Mouse (Mus musculus) spleen, postnatal 4 days (tissue): ENCODE data around the gene Lag3.

Experiments used
- DNase-seq, 2 experiments: peaks; one replicate each; pipeline ENCODE4 v3.0.0; 2022; ENCODE audit warnings: low spot score in 2 of 2

The Lag3 gene

DNA sequence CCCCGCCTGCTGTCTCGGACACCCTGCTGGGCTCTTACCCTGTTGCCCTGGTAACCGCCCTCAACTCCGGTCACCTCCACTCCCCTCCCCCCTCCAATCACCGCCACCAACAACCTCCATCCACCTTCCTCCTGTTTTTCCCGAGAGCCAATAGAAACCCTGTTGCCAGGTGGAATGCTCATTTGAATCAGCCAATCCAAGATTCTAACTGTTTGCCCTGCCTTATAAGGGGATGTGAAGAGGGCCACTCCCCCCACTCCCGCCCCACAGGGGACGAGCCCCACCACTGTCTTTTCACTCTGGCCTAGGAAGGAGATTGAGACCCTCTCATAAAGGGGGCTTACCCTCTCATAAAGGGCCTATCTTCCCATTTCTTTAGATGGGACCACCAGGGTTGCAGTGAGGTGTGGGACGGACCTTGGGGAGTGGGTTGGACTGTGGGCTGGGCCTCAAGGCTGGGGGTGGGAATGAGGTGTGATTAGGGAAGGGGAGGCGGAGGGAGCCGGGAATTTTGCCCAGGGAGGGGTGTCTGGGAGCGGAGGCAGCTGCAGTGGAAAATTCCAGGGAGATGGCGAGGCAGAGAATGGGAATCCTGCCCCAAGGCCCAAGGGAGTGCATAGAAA lies 8.3 kb upstream of the Lag3 start, which contains the start of gene Ptms:
TSS of gene Ptms (minus strand) at position 409 of the 623 bp plus-strand sequence.
- DNase-seq = peak in 1 of 2 experiments; percentile 38

DNA sequence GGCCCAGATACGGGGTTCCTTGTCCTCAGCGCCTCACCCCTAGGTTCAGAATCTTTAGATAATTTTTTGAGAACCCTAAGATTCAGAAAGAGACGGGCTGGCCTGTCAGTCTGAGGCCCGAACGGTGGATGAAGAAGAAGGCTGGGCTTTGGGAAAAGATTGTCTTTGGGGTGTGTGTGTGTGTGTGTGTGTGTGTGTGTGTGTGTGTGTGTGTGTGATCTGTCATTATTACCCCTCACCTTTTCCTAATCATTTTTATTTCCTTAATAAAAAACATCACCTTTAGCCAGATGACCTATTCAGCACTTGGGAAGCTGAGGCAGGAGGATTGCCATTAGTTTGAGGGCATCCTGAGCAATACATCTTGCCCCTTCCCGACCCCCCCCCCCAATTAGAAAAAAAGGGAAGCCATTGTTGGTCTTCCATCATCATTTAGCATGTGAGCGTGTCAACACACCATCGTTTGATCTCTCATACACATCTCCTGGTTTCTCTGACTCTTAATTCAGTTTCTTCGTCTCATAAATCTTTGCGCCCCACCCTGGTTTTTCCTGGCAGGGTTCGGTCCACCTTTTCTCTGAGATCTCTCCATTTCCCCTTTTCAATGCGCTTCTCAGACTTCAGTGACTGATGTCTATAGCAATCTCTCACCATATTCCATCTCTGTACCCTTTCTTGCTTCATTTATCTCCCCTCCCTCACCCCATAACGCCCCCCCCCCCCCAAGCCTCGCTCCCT lies 7.6 kb upstream of the Lag3 start:
- no peak for DNase-seq

DNA sequence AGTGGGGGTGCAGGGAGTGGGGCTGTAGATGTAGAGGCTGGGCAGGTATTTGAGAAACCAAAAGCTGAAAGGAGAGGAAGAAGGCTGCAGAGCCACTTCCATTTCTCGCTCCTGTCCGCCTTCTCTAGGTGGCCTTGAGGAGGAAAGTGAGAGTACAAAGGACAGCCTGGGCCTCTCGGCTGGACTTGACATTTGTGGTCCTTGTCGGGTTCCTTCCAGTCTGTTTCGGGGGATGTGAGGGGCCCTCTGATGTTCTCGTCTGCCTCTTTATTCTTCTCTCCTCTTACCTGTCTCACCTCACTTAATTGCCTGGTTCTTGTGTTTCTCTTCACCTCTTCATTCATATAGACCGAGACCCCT lies 6.8 kb upstream of the Lag3 start:
- DNase-seq = no peak

DNA sequence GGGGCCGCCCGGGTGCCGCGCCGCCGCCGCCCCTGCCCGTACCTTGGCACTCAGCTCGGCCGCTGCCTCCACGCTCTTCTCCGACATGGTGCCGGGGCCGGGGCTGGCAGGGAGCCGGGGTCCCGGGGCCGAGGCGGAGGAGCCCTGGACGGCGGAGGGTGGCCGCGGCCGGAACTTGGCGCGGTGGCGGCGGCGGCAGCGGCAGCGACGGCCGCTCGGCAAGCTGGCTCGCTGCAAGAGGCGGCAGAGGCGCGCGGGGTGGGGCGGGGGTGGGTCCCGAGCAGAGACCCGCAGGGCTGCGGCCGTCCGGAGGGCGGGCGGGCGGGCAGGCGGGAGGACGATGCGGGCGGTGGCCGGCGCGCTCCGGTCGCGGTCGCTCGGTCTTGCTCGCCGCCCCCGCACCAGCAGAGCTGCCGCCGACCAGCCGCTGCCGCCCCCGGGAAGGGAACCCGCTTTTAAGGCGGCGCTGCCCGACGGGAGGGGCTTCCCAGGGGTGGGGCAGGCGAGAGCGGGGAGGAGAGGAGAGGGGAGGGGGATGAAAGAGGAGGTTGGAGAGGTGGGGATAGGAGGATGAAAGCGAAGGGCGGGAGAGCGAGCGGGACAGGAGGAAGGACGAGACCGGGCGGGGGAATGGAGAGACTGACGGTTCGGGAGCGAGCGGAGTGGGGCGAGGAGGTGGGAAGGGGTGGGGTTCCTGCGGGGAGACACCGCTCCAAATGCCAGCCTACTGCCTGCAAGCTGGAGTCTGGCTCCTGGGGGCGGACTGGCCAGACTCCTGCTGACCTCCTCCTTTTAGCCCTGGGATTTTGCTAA lies 6.2 kb upstream of the Lag3 start:
- peak; percentile 46 to 78 for DNase-seq

DNA sequence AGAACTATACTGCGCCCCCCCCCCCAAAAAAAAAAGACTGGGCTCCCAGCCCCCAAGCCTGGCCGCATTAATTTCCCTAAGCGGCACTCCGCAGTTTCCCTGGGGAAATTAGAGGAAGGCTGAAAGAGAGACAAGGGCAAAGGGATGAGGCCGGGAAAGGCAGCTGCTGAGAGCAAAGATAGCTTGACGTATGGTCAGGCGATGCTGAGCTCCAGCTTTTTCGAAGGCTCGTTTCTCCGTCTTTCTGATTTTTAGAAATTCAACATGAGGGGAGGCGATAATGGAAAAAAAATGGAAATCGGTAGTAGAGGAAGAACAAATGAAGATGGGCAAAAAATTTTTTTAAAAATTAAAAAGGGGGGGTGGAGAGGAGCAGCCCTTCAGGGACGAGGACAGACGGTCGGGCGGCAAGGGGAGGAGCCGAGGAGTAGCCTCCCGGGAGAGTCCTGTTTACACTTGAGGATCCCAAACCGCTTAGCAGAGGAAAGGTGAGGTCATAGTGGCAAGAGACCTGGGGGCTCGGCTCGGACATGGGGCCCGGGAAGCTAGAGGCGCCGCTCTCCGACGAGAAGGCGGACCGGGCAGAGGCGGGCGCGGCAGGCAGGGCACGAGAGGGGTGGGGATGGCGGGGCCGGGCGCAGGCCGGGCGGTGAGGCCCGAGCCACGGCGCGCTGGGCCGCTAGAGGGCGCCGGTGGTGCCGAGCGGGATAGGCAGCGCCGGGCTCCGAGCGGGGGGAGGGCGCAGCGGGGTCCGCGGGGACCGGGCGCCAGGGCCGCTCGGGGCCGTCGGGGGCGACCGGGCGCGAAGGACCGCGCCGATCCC lies 5.4 kb upstream of the Lag3 start:
- DNase-seq = peak; percentile 86 to 97

DNA sequence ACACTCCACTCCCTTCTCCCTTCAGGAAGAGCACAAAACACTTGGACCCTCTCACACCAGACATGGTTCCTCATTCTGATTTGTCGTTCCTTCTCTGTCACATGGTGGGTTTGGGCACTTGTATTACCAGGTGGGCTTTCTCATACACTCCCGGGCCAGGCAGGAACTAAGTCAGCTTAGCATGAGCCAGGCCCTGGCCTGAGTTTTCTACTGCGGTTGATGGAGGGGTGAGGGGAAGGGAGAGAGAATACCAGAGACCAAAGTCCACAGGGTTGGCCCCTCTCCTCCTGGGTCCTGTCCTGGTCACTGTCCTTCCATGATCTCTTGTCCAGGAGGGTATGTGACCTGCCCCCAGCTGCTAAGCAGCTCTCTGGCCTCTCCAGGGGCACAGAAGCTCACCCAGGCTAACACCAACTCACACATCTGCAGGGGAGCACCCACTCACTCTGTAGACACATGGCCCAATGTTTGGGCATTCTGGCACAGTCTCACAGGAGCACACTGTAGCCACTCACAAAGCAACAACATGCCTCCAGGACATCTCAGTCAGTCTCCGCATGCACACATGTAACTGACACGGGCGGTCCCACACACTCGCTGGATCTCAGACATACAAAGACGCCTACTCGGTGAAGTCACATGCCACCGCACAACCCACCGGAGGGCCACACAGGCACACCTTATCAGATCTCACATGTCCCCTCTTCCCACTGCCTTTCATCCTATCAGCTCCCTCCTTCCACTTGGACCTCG lies 4.6 kb upstream of the Lag3 start:
- no peak for DNase-seq

DNA sequence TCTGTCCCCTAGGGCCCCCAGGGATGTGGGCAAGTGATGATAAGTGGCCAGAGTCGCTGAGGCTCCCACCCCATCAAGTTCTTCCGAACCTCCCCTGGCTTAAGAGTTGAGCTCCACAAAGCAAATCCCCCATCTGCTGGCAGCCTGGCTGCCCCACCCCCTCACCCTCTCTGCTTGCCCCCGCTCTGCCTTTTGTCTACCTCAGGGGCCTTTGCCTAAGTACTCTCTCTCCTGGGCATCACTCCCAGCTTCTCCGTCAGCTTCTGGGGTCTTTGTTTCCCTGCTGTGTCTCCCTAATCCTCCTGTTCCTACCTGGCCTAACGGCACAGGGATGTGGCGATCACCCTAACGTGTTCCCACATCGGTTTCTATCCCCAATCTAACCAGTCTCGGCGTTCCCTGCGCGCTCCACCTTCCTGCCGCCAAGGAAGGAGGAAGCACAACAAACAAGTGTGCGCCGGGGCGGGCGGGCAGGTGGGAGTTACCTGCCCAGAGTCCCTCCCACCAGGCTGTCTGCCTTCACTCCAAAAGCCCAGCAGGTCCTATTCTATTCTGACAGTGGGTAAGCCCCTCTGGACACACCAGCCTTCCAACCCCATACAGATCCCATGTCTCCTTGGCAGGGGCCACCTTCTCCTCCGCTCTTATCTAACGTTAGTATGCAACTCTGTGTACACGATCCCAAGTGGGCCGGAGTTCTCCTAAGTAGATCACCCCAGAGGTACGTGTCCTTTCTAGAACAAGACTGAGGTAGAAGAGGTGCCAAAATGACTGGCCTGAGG lies 3.8 kb upstream of the Lag3 start:
- no peak for DNase-seq

DNA sequence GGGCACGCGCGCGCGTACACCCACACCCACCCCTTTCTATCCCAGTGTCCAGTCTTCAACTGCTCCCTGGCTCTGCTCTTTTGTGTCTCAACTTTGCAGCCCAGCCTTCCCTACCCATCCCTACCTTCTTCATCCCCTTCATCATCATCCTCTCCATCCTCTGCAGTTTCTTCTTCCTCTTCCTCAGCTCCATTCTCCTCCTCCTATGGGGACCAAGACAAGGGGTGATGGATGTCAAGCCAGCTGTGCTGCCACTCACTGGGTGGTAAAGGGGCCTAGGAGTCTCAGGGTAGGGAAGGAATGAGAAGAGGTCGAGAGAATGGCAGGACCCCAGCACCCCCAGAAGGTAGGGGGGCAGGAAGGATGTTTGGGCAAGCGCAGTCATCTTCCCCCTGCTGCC lies 3.0 kb upstream of the Lag3 start:
- no peak for DNase-seq

DNA sequence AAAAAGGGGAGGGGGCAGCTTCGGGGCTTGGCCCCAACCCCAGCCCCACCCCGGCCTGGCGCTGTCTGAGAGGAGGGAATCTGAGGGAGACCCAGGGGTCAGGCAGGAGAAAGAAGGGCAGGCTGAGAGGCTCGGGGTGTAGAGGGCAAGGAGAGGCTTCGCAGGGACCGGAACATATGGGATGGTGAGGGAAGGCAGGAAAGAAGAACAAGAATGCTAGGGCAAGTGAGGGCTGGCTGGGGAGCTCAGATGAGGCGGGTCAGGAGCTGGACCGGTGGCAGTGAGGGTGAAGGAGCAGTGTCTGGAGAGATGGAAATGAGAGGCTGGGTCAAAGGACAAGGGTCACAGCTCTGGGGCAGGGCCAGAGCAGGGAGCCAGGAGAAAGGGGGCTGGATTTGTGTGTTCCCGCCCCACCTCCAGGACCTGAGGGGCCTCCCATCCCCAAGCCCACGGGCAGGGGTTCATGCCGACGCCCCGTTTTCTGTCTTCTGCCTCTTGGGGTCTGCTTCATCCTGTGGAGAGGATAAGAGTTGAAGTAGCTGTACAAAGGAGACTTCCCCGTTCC lies 2.3 kb upstream of the Lag3 start:
- DNase-seq = no peak

DNA sequence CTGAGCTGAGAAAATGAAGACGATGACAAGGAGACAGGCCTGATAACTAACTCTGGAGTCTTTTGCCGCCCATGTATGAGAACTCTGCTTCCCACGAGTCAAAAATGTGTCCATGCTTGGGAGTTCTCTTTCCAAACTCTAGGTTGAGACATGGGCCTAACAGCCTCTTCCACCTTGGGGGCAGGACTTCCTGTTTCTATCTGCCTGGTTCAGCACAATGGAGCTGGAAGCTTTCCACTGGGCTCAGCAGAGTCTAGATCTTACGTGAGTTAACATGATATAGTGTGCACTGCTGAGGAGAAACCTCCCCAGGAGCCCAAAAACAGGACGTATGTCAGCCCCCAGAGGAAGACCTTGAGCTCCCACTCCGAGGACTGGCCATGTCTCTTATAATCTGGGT lies 1.7 kb upstream of the Lag3 start:
- no peak for DNase-seq

DNA sequence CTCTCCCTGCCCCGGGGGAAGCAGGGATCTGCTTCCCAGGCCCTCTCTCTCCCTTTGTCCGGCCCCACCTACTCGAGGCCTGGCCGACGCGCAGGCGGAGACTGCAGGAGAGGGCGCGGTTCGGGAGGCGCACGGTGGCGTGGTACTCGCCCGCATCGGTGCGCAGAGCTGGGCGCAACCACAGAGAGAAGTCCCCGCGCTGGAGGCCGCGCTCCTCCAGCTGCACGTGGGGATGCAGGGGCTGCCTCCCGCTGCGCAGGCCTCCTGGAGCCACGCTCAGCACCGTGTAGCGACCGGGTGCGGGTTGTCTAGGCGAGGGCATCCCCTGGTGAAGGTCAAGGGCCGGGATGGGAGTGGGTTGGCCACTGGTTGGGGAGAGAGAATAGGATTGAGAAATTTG lies 1.5 kb downstream of the Lag3 start:
- DNase-seq = no peak

DNA sequence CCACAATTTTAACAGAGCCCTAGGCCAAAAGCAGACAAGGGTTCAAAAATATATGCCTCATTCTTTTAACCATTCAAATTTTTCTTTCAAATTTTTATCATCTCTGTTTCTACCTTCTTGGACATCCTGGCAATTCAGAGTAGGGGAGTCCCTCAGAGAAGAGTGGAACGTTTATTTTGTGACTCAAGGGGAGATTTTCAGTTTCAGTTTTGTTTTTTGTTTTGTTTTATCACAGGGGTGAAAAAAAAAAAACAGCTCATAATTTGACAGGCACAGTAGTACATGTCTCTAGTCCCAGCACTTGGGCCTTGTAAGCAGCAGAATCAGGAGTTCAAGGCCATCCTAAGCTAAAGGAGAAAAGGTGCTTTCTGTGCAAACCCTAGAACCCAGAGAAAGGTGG lies 3.7 kb downstream of the Lag3 start:
- no peak for DNase-seq

DNA sequence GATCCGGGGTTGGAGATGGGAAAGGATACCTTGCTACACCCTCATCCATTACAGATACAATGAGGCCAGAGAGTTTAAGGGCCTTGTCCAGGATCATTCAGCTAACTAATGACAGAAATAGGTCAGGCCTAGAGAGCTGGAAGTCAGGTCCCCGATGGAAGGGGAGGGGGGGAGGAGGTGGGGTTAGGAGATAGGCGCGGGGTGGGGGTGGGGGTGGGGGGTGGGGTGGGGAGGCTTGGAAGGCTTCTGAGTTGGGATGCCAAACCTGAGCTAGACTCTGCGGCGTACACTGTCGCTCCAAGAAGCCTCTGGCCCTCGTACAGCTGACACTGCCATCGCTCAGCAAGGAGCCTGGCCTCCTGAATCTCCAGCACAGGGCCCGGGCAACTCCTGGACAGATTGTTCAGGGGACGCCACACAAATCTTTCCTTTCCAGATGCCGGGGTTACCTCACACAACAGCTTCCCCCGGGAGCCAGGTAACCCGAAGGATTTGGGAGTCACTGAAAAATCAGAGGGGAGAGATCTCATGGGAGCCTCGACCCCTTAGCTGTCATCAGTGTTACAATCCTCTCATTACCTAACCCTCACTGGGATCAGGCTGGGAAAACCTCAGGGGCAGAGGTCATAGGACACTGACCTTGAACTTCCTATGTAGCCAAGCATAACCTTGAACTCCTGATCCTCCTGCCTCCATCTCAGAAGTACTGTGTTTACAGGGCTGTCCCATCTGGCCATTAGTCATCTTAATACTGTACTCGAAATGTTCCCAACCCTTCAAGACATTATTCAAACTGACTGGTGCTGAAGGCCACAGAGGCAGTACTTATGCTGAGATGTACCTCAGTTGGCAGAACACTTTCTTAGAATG lies 6.3 kb downstream of the Lag3 start:
- no peak for DNase-seq

DNA sequence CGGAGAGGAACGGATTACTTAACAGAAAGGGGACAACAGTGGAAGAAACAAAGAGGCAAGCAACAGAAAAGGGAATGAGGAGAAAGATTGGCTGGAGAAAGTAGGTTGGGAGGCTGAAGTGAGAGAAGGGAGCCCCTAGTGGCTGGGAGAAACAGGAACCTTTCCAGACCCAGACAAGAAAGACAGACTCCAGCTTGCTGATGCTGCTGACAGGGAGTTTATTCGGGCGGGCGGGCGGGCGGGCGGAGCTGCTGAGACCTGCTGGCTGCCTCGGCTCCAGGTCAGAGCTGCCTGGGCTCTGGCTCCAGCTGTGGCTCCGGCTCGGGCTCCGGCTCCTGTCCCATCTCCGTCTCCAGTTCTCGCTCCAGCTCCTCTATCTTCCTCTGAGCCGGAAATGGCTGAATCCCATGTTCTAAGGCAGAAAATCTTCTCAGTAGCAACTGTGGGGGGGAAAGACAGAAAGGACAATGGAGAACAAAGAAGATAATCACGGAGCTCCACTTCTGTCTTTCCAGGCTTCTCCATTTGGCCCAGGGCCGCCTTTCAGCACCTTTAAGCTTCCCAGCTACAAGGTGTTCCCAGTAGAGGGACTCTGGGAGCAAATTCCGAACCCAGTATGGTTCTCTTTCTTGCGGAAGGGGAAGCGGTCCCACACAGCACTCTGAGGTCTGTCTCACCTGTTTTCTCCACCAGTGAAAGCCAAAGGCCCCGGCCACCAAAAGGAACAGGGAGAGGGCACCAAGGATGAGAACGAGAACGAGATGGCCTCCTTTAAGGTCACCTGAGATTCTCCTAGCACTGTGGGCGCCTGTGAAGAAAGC lies 7.1 kb downstream of the Lag3 start:
- peak; percentile 47 to 71 for DNase-seq

DNA sequence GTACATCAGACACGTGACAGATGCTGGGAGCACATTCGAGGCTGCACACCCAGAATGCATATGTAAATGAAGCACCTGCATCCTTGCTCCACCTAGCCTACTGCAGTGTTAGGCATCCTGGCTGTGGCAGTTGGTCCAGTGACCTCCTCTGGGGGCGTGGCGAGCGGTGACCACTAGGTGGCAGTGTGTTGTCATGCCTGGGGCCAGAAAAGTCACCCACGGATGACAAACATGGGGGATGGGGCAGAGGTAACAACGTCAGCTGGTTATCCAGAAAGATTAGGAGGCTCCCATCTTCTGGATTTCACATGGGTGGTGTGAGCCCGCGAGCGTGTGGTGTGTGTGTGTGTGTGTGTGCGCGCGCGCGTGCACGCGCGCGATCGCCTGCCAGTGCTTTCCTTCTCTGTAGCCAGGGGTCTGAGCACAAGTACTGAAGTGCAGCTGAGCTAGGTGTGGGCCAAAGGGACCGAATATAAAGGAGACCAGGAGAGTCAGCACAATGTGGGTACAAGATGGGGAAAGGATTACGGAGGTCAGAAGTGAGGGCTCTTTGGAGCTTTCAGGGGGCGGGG lies 7.8 kb downstream of the Lag3 start:
- peak; percentile 93 to 98 for DNase-seq

DNA sequence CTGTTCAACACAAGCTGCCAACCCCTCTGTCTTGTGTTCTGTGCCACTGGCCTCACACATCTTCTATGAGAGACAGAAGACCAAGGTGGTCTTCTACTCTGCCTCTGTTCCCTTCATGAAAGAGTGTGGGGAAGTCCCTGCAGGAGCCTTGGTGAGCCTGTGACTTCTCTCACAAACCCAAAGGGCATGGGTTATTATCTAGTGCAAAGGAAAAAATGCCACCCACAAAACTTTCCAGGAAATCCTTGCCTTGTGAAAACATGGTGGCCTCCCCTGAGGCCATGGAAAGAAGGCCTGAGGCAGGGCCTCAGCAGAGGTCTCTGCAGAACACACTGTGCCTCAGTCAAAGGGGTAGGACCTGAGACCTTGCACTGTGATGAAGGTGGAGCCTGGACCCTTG lies 9.7 kb downstream of the Lag3 start:
- DNase-seq = no peak

DNA sequence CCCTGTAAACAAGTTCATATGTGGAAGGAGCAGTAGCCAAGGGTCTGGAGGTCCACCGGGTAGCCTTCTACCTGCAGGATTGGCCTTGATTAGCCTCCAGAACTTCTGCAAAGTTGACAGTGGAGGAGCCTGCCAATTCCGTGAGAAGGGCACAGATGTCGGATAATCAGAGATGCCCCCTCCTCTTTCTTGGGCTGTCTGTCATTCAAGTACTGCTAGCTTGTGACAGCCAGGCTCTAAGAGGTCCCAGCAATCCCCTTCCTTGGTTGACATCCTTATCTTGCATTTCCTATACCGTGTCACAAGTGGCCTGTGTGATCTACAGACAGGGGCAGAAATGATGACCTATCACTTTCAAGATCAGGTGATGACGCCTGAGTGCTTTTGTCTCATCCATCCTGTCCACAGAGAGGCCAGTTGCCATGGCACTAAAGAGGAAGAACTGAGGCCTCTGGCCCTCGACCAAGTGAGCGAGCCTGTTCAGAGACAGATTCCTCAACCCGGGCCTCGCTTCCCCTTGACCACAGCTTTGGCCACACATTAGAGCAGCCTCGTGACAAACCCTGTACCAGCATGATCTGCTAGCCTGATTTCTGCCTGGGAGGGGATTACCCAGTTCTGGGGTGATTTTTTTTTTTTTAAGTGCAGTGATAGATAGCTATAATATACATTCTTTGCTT lies 10.6 kb downstream of the Lag3 start:
- DNase-seq = no peak
